Mouse (Mus musculus): Measurements from ENCODE around the gene Rab3gap2. TPM values are rescaled to one million over a fixed set of nuclear protein-coding genes. Genes with fewer than 3 reads are reported as not detected.

Gene Rab3gap2
- polyA plus RNA-seq, 1 experiment from 2014 or later = 21.8 TPM

MicroRNAs within 50 kb of the gene (microRNA counts, 519-probe panel; counts per million panel counts)
- microRNA mmu-miR-194 (2,078 counts per million, percentile 35 among the panel's probes with 10 or more counts), microRNA mmu-miR-664 (not detected)

Small RNA genes within 50 kb of the gene (microRNA-seq; reads per million reads assigned to microRNA genes)
- gene Mir194-1 (1.5 reads per million), gene Mir215 (5.0 reads per million, percentile 17 among the genes with 10 or more reads in this experiment), gene Mir664 (20.2 reads per million, percentile 33 among the genes with 10 or more reads in this experiment)

Other genes with a start within 250 kb of the Rab3gap2 start
- 11.5 and 11.8 TPM in 2 replicates for gene Mark1, start 204.5 kb upstream of the Rab3gap2 start, polyA plus RNA-seq (2015; fragmentation: Nextera tagmentation; extraction: Ambion mirVana)
- 18.6 and 19.6 TPM in 2 replicates for gene Iars2, start 125.3 kb downstream of the Rab3gap2 start, polyA plus RNA-seq (2015; fragmentation: Nextera tagmentation; extraction: Ambion mirVana)
- gene Bpnt1, start 128.0 kb downstream of the Rab3gap2 start, polyA plus RNA-seq (2015; fragmentation: Nextera tagmentation; extraction: Ambion mirVana) = 59.2 and 61.5 TPM in 2 replicates
- gene Eprs, start 158.9 kb downstream of the Rab3gap2 start, polyA plus RNA-seq (2015; fragmentation: Nextera tagmentation; extraction: Ambion mirVana) = 131 and 136 TPM in 2 replicates